Comparison of ENCODE assay signal across 22 mouse cellular contexts in the genomic region with DNA sequence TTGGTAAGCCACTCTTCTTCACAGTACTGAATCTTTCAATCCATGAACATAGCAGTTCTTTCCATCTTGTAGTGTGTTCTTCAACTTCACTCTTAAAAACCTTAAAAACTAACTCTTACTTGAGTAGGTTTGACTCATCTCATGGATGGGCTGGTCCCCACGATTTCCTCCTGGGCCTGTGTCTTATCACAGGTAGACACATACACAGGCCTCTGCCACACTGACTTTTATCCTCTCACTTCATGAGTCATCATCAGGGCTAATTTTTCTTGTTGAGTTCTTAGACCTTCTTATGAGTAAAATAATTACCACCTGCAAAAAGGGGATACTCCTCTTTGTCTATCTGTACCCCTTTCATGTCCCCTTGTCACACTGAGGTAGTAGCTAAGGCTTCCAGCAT. TPM values are rescaled to one million over a fixed set of nuclear protein-coding genes. Genes with fewer than 3 reads are reported as not detected.
DNase-seq lines count a peak whose midpoint lies in the region; ATAC-seq and TF ChIP-seq lines count a peak whose summit lies in the region.
"Had no signal": no experiment of that assay in that cellular context is flagged by ENCODE, and none has a peak within 500 bp of the region (broad histone marks: within the 10 kb centered on the region; RNA-seq: fewer than 3 reads in every experiment).

No protein-coding gene starts in this region.

- TF ChIP-seq EP300 in MEL (IDR thresholded peaks at IDR 0.05; ENCODE audit: low read depth in 1 of 2, low read length in 2 of 2) = peak; percentile 33 to 67; a peak in 3 of 4 replicates

- peaks cover 0 to 6% of the 10 kb centered on the region in 2 experiments; a peak in 3 of 4 replicates for H3K4me1 ChIP-seq in MEL (ENCODE audit: control insufficient read depth in 1 of 2, insufficient read depth in 2 of 2, low read length in 2 of 2)
- H3K4me1 ChIP-seq in thymus, adult 2 months (replicated peaks; ENCODE audit: control insufficient read depth, insufficient read depth, low read length) = no peaks in the 10 kb centered on the region
- H3K4me1 ChIP-seq in forebrain, embryonic 16.5 days (replicated peaks; ENCODE audit: control insufficient read depth, insufficient read depth, low read length) = no peaks in the 10 kb centered on the region
- no peaks in the 10 kb centered on the region for H3K4me1 ChIP-seq in forebrain, embryonic 11.5 days (replicated peaks; ENCODE audit: control insufficient read depth, insufficient read depth, low read length)
- H3K4me1 ChIP-seq: embryonic facial prominence, embryonic 10.5 days; embryonic facial prominence, embryonic 12.5 days; forebrain, embryonic 12.5 days had no signal

- no peaks in the 10 kb centered on the region for H3K9me3 ChIP-seq in MEL (replicated peaks; ENCODE audit: insufficient read depth, low read length)
- H3K9me3 ChIP-seq in forebrain, embryonic 16.5 days (ENCODE audit: control insufficient read depth, low read length) = peaks cover 5% of the 10 kb centered on the region
- H3K9me3 ChIP-seq in forebrain, embryonic 11.5 days (ENCODE audit: control insufficient read depth, low read length) = peaks cover 4% of the 10 kb centered on the region; the same call in 1 of the 2 replicates

- ATAC-seq in forebrain, embryonic 16.5 days = no peak
- no peak for ATAC-seq in forebrain, embryonic 11.5 days (replicated peaks; ENCODE audit: low FRiP score)
- ATAC-seq: CD4-positive, CD25-positive, alpha-beta regulatory T cell, adult 4 months; forebrain, embryonic 14.5 days; forebrain, postnatal 0 days had no signal

- H3K27ac ChIP-seq in MEL (ENCODE audit: control insufficient read depth, low read depth, low read length) = peak overlapping the region; percentile 24; the same call in 1 of the 2 replicates
- H3K27ac ChIP-seq in thymus, adult 2 months (ENCODE audit: control insufficient read depth, insufficient read depth, low read length) = no peak overlapping the region
- no peak overlapping the region for H3K27ac ChIP-seq in forebrain, embryonic 16.5 days (ENCODE audit: low read length)
- H3K27ac ChIP-seq in forebrain, embryonic 11.5 days (ENCODE audit: low read depth, low read length) = no peak overlapping the region
- H3K27ac ChIP-seq: embryonic facial prominence, embryonic 10.5 days; embryonic facial prominence, embryonic 12.5 days; forebrain, embryonic 12.5 days had no signal

- TF ChIP-seq POLR2A in MEL (IDR thresholded peaks at IDR 0.05; ENCODE audit: control insufficient read depth in 1 of 2, insufficient read depth in 1 of 2, low read depth in 1 of 2, low read length in 2 of 2, poor library complexity in 1 of 2) = no peak
- TF ChIP-seq POLR2A in thymus, adult 2 months (IDR thresholded peaks at IDR 0.05; ENCODE audit: control insufficient read depth, extremely low read depth, insufficient read depth, low read length, poor library complexity) = no peak

- DNase-seq in MEL (ENCODE audit: low read depth, low spot score) = peak; percentile 70
- DNase-seq in c-Kit-positive CD71-positive TER-119-negative erythroid progenitor cells, embryonic 14.5 days (ENCODE audit: low read depth) = peak; percentile 21
- no peak for DNase-seq in thymus, adult 2 months
- no peak for DNase-seq in forebrain, embryonic 11.5 days (ENCODE audit: low spot score)
- DNase-seq: adrenal gland, adult 2 months; adrenal gland, postnatal 10 days; adrenal gland, postnatal 25 days; B cell, adult 2 months; cerebellum, adult 11-12 months; cerebellum, adult 2 months; cerebellum, adult 9-10 months; cerebellum, postnatal 10 days; cerebellum, postnatal 25 days; forebrain, postnatal 0 days had no signal

- 0 out of 2 replicates have a peak, but pooled peaks cover 1% of the 10 kb centered on the region for H3K79me2 ChIP-seq in MEL (ENCODE audit: control insufficient read depth, insufficient read depth, low read length, poor library complexity)

- no peak overlapping the region for H3K9ac ChIP-seq in MEL (ENCODE audit: control insufficient read depth, low read depth, low read length, poor library complexity, severe bottlenecking)
- H3K9ac ChIP-seq in forebrain, embryonic 16.5 days (replicated peaks; ENCODE audit: low read depth, low read length) = no peak overlapping the region
- no peak overlapping the region for H3K9ac ChIP-seq in forebrain, embryonic 11.5 days (ENCODE audit: low read length)
- H3K9ac ChIP-seq: embryonic facial prominence, embryonic 12.5 days; forebrain, embryonic 12.5 days; forebrain, postnatal 0 days had no signal

- no peaks in the 10 kb centered on the region for H3K27me3 ChIP-seq in MEL (ENCODE audit: control insufficient read depth in 1 of 2, insufficient read depth in 2 of 2, low read length in 2 of 2)
- no peaks in the 10 kb centered on the region for H3K27me3 ChIP-seq in thymus, adult 2 months (ENCODE audit: control insufficient read depth, insufficient read depth, low read length)
- H3K27me3 ChIP-seq in forebrain, embryonic 16.5 days (replicated peaks; ENCODE audit: control insufficient read depth, insufficient read depth, low read length) = no peaks in the 10 kb centered on the region
- H3K27me3 ChIP-seq in forebrain, embryonic 11.5 days (ENCODE audit: control insufficient read depth, insufficient read depth, low read length) = no peaks in the 10 kb centered on the region
- H3K27me3 ChIP-seq: CH12.LX; embryonic facial prominence, embryonic 12.5 days; forebrain, embryonic 12.5 days had no signal

- no peak overlapping the region for H3K4me3 ChIP-seq in MEL (ENCODE audit: control insufficient read depth in 1 of 2, insufficient read depth in 1 of 2, low read depth in 2 of 2, low read length in 2 of 2)
- no peak overlapping the region for H3K4me3 ChIP-seq in thymus, adult 2 months (ENCODE audit: control insufficient read depth, insufficient read depth, low read length)
- no peak overlapping the region for H3K4me3 ChIP-seq in forebrain, embryonic 16.5 days (replicated peaks; ENCODE audit: low read length)
- no peak overlapping the region for H3K4me3 ChIP-seq in forebrain, embryonic 11.5 days (ENCODE audit: low read depth, low read length)
- H3K4me3 ChIP-seq: embryonic facial prominence, embryonic 10.5 days; embryonic facial prominence, embryonic 12.5 days; forebrain, embryonic 12.5 days had no signal

- TF ChIP-seq CTCF in MEL (IDR thresholded peaks at IDR 0.05 in 2 of 3, conservative IDR thresholded peaks at IDR 0.05 in 1 of 3; ENCODE audit: control insufficient read depth in 1 of 3, insufficient read depth in 1 of 3, low read depth in 2 of 3, low read length in 3 of 3, poor library complexity in 1 of 3, severe bottlenecking in 1 of 3) = no peak
- TF ChIP-seq CTCF in thymus, adult 2 months (IDR thresholded peaks at IDR 0.05; ENCODE audit: borderline replicate concordance, control insufficient read depth, extremely low read depth, insufficient read depth, low read length, poor library complexity) = no peak

- no peak overlapping the region for H3K4me2 ChIP-seq in forebrain, embryonic 16.5 days (ENCODE audit: low read length)
- no peak overlapping the region for H3K4me2 ChIP-seq in forebrain, embryonic 11.5 days (ENCODE audit: low read depth, low read length, severe bottlenecking)
- H3K4me2 ChIP-seq: embryonic facial prominence, embryonic 12.5 days; forebrain, embryonic 12.5 days had no signal

- H3K36me3 ChIP-seq in MEL (ENCODE audit: control insufficient read depth in 1 of 2, insufficient read depth in 2 of 2, low read length in 2 of 2) = peaks cover 12 to 31% of the 10 kb centered on the region in 2 experiments
- H3K36me3 ChIP-seq in thymus, adult 2 months (ENCODE audit: control insufficient read depth, insufficient read depth, low read length) = peaks cover 31% of the 10 kb centered on the region
- peaks cover 11% of the 10 kb centered on the region for H3K36me3 ChIP-seq in forebrain, embryonic 16.5 days (ENCODE audit: control insufficient read depth, insufficient read depth)
- H3K36me3 ChIP-seq in forebrain, embryonic 11.5 days (ENCODE audit: control insufficient read depth, insufficient read depth, low read length) = peaks cover 5% of the 10 kb centered on the region

- 93% methylated on average over 1 of the region's 1 CpGs for WGBS in thymus, adult 2 months
- WGBS in forebrain, embryonic 16.5 days = 94% methylated on average over 1 of the region's 1 CpGs
- 100% methylated on average over 1 of the region's 1 CpGs for WGBS in forebrain, embryonic 11.5 days

- TF ChIP-seq RAD21 in MEL (IDR thresholded peaks at IDR 0.05; ENCODE audit: low read depth, low read length) = no peak

TF ChIP-seq in MEL, 35 proteins besides CTCF, POLR2A, EP300 and RAD21:
- TF ChIP-seq USF2 (IDR thresholded peaks at IDR 0.05; ENCODE audit: borderline replicate concordance in 1 of 2, insufficient read depth in 1 of 2, low read depth in 1 of 2, low read length in 2 of 2) (no peak), GATA1 (IDR thresholded peaks at IDR 0.05; ENCODE audit: low read depth, low read length) (peak; percentile 59), UBTF (IDR thresholded peaks at IDR 0.05; ENCODE audit: borderline replicate concordance, insufficient read depth, low read depth, low read length) (no peak), TAL1 (IDR thresholded peaks at IDR 0.05; ENCODE audit: low read length) (peak; percentile 44)

RNA-seq across cellular contexts. Expression of a gene that starts 42.7 kb away (rescaled TPM):
- 1.0 and 1.1 TPM in 2 replicates for total RNA-seq in MEL (2012; rRNA removed)
- under 1 TPM in 1 of 2 experiments, not detected in 1; 0.26 TPM for polyA plus RNA-seq in MEL (2012; ENCODE audit: insufficient read depth in 1 of 2, insufficient read length in 2 of 2, low read depth in 1 of 2, low replicate concordance in 2 of 2, missing spikeins in 1 of 2)
- 2.7 and 2.9 TPM in 2 replicates for polyA plus RNA-seq in thymus, adult 2 months (2012; rRNA removed)
- polyA plus RNA-seq in forebrain, embryonic 16.5 days (2015; fragmentation: Nextera tagmentation; extraction: Ambion mirVana) = 1.8 and 3.5 TPM in 2 replicates
- polyA plus RNA-seq in forebrain, embryonic 11.5 days (2014; fragmentation: Nextera tagmentation; extraction: Ambion mirVana) = 4.4 and 6.1 TPM in 2 replicates
- polyA plus RNA-seq: G1E had no signal

RNA-seq across cellular contexts. Expression of a gene that starts 58.1 kb away (rescaled TPM):
- total RNA-seq in MEL (2012; rRNA removed) = 45.7 and 50.9 TPM in 2 replicates
- polyA plus RNA-seq in MEL (2012; ENCODE audit: insufficient read depth in 1 of 2, insufficient read length in 2 of 2, low read depth in 1 of 2, low replicate concordance in 2 of 2, missing spikeins in 1 of 2) = 100 to 1,000 TPM in 1 of 2 experiments, 10 to 100 TPM in 1; 43.6 to 164 TPM
- polyA plus RNA-seq in thymus, adult 2 months (2012; rRNA removed) = 23.3 and 25.0 TPM in 2 replicates
- polyA plus RNA-seq in forebrain, embryonic 16.5 days (2015; fragmentation: Nextera tagmentation; extraction: Ambion mirVana) = 53.4 and 54.1 TPM in 2 replicates
- 86.4 and 92.9 TPM in 2 replicates for polyA plus RNA-seq in forebrain, embryonic 11.5 days (2014; fragmentation: Nextera tagmentation; extraction: Ambion mirVana)

Comparison
In these comparisons a context has a peak if more than half of its experiments do, and no peak if none do; other contexts are left out.
1. DNase-seq: peak in MEL (single experiment) and c-Kit-positive CD71-positive TER-119-negative erythroid progenitor cells, embryonic 14.5 days (single experiment); none in thymus, adult 2 months (single experiment) and forebrain, embryonic 11.5 days (single experiment).